Mouse (Mus musculus): ENCODE measurements around the gene Isg20l2.

DNA sequence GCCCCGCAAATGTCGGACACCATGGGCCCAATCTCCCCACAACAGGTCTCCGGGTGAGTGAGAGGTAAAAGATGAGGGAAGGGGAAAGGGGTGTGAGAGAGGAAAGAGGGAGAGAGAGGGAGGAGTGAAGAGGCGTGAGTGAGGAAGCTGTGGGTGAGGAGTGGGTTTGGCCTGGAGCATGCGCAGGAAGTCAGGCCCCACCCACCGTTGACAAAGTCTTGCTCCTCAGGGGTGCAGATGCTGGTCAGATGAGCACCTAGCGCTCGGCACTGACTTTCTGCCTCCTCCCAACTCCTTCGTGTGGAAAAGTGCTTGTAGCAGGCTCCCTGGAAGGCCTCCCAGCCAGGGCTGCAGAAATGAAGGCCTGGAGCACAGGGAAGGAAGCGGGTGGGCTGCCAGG, 59.8 kb downstream of the Isg20l2 start:
- TF ChIP-seq CTCF (IDR thresholded peaks at IDR 0.05; ENCODE audit: borderline replicate concordance, insufficient read depth, low read length) (no peak), POLR2A (IDR thresholded peaks at IDR 0.05; ENCODE audit: low read depth, low read length) (no peak)
